Mouse (Mus musculus): Measurements from ENCODE around the gene Rpl38.
A peak's percentile ranks its signal among the peaks of the same experiment; 100 is the strongest.

Gene Rpl38

GRCm38 (mm10) chr11:114668301-114668710 is at the start of gene Rpl38:
TSS of gene Rpl38 (plus strand) at chr11:114668524.
- peak; percentile 85 to 95 for DNase-seq (ENCODE audit: low spot score in 2 of 2)

DNA sequence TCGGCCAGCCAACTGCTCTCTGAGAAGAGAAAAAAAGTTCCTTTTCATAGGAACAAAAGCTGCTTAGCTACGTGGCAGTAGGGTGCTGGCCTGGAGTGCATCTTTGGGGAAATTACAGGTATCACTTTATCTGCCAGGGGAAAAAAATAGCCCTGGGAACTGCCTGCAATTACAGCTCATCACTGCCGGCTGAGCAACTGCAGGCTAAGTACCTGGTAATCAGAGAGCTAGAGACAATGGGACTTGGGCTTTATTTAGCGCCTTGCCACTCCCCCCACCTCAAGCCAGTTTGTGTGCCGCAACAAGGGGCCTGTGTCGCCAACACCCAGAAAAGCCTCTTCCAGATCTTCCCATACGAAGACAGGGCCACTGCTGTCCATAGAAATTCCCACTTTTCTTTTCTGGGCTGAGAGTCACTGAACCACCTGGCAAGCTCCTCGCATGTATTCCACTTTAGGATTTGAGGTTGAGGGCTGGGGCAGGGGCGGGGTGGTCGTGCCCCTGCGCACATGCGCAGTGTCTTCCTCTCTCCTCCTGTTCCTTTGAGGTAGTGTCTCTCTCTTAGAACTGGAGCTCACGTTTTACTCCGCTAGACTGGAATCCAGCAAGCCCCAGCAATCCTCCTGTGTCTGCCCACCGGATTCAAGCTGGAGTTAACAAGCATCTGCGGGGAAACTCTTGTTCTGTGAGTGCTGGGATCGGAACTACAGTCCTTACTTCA is 49.5 kb upstream of the Rpl38 start:
- no peak for DNase-seq (ENCODE audit: low spot score in 2 of 2)

DNA sequence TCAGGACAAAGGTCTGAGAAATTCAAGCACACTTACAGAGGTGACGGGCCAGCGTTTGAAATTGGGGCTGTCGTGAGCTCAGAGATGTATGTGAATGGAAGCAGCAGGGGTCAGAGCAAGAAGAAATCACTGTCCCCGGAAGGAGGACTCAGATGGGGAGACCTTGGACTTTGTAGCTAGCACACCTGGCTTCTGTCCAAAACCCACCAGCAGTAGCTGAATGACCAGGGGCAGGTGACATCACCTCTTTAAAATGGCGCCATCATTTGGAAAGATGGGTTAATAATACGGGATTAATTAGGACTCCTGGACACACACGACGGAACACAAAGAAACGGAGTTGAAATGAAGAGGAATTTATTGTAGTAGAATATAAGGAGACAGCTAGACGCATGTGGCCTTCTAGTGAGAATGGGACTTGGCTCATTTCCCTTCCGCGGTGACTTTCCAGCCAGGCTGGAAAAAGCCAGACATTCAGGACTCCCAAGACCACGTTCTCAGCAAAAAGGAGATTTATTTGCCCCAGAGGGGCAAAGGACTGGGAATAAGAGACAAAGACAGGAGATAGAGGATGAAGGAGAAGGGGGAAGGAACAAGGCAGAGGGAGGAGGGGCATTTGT is 42.1 kb upstream of the Rpl38 start:
- DNase-seq (ENCODE audit: low spot score in 2 of 2): no peak

- DNase-seq (ENCODE audit: low spot score in 2 of 2): no peak
Measured at GRCm38 (mm10) chr11:114627036-114627435, 41.3 kb upstream of the Rpl38 start.

DNA sequence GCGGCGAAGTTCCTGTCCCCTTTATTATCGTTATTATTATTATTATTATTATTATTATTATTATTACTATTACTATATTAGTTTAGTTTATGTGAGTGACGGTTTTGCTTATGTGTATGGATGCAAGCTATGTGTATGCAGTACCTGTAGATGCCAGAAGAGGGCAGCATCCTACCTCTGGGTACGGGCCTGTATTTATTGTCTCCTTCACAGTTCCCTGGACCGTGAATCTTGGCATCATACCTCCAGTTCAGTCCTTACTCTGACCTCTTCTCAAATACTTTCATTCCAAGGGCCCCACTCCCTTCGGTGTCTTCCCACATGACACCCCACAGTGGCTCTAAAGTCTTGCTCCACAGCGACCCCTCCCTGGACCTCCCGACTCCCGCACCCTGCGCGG is 40.3 kb upstream of the Rpl38 start:
- DNase-seq (ENCODE audit: low spot score in 2 of 2): no peak

DNA sequence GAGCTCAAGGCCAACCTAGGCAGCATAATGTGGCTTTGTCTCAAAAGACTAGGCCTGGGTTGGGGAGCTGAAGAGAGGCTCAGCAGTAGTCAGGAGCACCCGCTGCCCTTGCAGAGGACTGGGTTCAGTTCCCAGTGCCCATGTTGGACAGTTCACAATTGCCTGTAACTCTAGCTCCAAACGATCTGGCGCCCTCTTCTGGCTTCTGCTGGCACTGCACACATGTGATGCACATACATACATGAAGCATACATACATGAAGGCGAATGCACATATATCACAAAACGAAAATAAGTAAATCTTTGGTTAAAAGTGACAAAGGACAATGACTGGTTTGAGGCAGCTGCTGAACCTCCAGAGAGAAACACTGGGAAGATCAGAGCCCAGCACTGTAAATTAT is 38.3 kb upstream of the Rpl38 start:
- DNase-seq (ENCODE audit: low spot score in 2 of 2): no peak

GRCm38 (mm10) chr11:114632266-114632665 is 36.1 kb upstream of the Rpl38 start:
- no peak for DNase-seq (ENCODE audit: low spot score in 2 of 2)

- peak; percentile 82 to 90 for DNase-seq (ENCODE audit: low spot score in 2 of 2)
Measured at GRCm38 (mm10) chr11:114636292-114636691, 32.0 kb upstream of the Rpl38 start.

DNA sequence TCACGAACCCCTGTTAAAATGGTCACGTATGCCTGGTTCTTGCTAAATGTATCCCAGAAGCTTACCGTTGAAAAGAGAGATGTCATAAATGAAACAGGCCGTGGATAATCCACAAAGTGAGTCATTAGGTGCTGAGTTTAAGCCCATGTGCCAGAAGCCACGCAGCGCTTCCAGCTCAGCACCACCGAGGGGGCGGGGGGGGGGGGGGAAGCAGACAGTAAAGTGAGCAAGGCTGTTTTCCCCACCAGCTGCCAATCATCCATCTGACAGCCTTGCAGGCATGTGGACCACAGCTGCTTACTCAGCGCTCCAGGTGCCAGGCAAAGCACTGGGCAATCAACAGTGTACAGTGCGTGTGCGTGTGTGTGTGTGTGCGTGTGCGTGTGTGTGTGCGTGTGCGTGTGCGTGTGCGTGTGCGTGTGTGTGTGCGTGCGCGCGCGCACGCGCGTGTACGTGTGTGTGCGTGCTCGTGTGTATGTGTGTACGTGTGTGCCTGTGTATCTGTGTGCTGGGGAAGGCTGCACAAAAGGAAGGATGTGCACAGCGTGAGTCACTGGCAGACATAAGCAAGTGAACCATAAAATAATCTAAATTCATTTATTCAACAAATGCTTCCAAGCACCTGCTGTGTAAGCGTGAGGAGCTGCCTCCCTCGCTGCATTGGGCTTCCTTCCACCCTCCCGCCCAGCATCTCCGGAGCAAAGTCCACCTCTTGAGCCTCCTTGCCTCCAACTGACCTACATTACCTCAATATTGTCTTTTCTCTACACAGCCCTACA is 31.4 kb upstream of the Rpl38 start:
- peak in 1 of 2 experiments; percentile 19 for DNase-seq (ENCODE audit: low spot score in 2 of 2)

DNA sequence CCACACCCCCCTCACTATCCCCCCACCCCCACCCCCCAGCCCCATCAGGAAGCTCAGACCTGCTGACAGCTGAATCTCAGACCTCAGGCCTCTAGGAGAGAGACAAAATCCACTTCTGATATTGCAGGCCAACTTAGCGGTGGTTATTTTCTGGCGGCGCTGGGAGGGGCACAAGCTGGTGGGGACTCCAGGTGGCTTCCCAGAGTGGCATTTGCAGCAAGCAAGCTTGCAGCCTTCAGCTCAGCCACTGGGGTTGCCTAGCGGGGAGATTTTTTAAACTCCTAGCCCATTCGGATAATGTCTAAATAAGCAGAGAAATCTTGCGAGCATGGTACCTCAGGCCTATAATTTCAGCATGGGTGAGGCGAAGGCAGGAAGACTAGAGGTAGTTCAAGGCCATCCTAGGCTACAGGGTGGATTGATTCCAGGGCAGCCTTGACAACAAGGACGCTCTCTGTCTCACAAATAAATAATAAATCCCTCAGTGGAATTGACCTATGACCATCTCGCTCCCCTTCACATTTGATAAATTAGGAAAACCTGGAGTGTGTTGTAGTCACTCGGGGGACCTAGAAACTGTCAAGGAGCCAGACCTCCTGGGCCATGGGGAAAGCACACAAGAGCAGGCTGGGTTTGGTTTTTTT is 29.6 kb upstream of the Rpl38 start:
- no peak for DNase-seq (ENCODE audit: low spot score in 2 of 2)

GRCm38 (mm10) chr11:114639681-114640103 is 28.6 kb upstream of the Rpl38 start:
- DNase-seq (ENCODE audit: low spot score in 2 of 2): no peak

- DNase-seq (ENCODE audit: low spot score in 2 of 2): no peak
Measured at GRCm38 (mm10) chr11:114640658-114641057, 27.7 kb upstream of the Rpl38 start.

- DNase-seq (ENCODE audit: low spot score in 2 of 2): no peak
Measured at GRCm38 (mm10) chr11:114641136-114641535, 27.2 kb upstream of the Rpl38 start.

DNA sequence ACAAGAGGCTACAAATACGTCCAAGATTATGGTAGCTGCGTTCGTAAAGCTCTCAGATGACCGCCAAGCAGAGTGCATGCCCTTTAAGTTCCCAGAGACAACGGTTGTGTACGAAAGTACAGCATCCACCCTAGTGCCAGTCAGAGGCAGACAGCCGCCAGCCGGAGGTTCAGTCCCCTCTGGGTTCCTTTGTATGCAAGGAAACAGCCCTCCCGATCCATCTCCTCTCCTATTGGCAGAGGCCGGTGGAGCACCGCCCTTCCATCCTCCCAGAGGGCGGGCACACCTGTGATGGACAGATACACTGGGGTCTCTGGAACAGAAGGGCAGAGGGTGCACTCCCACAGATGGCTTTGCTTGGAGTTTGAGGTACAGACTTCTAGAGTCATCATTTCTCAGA is 26.1 kb upstream of the Rpl38 start:
- no peak for DNase-seq (ENCODE audit: low spot score in 2 of 2)

DNA sequence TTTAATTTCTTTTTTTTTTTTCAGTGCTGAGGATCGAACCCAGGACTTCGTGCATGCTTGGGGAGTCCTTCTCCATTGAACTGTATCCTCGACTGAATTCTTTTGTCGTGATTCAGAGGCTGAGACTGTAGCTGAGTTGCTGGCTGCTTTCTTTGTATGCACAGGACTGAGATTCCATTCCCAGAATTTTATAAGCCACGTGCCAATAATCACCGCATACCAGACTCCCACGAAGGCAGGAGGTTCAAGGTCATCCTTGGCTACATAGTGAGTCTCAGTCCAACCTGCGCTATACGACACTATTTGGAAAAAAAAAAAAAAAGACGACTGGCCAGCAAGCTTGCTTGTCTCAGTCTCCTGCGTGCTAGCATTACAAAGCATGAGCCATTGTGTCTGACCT is 25.4 kb upstream of the Rpl38 start:
- no peak for DNase-seq (ENCODE audit: low spot score in 2 of 2)

DNA sequence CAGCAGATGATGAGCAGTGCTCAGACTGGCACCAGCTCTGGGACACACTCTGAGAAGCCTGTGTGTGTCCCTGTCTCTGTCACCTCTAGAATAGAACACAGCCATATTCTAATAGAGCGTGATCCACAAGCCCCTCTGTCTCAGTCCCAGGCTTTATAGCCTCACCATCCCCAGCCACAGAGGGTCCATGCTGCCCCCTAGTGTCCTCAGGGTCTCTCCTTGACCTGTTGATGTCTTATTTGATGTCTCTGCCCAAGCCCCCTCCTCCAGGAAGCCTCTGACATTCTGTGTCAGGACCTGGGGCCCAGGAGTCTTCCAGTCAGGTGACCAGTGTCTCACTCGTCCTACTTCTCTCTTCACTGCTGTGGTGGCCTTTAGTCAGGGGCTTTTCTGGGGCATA is 24.2 kb upstream of the Rpl38 start:
- DNase-seq (ENCODE audit: low spot score in 2 of 2): no peak

- no peak for DNase-seq (ENCODE audit: low spot score in 2 of 2)
Measured at GRCm38 (mm10) chr11:114649510-114649909, 18.8 kb upstream of the Rpl38 start.

DNA sequence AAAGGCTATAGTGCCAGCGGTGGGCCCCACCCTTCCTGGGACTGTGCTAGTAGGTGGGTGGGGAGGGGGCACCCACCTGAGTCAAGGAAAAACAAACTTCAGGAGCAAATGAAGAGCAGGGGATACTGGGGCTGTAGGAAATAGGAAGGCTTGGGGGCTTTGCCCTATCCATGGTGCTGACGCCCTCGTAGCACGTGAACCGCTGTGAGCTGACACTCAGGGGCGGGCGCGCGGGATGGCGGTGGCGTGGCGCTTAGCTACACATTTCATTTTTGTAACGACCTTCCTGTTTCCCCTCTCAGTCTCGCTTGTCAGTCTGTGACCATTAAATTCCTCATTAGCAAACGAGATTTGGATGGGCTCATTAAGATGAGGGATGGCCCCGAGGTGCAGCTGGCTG is 15.8 kb upstream of the Rpl38 start:
- DNase-seq (ENCODE audit: low spot score in 2 of 2): no peak

DNA sequence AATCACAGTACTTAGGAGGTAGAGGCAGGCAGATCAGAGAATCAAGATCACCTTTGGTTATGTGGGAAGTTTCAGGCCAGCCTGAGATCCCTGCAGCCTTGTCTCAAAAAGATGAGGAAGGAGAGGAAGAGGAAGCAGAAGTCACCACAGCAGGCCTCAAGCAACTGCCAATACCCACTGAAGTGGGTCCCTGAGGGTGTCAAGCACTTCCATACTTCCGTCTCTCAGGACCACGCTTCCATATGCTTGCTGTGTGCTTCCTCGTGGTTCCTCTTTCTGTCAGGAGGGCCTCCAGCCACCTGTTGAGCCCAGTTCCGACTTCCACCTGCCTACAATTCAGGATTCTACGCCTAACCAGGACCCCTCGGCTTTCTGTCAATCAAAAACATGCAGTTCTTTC is 14.7 kb upstream of the Rpl38 start:
- DNase-seq (ENCODE audit: low spot score in 2 of 2): no peak

DNA sequence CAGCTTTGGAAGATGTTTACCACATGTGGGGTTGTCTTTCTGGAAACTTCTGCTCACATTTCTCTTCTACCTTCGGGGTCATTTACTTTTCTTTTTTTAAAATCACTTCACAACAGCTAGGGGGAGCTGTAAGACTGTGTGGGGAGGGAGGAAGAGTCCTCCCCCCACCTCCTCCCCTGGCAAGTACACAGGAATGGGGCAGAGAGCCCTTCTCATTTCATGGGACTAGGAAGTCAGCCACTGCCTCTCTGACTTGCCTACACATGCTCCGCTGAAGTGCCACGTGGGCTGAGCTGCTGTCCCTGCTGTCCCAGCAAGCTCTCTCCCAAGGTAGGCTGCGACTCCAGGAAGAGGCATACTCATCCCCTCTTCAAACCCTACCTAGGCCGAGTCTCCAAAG is 13.8 kb upstream of the Rpl38 start:
- DNase-seq (ENCODE audit: low spot score in 2 of 2): no peak

- DNase-seq (ENCODE audit: low spot score in 2 of 2): no peak
Measured at GRCm38 (mm10) chr11:114655350-114656008, 12.8 kb upstream of the Rpl38 start.
